Mouse (Mus musculus): ENCODE data around the gene Gphb5.
A peak's percentile ranks its signal among the peaks of the same experiment; 100 is the strongest.
"Not testable (repeated sequence)": the region's sequence is repeated elsewhere in the genome, so short reads cannot be mapped to it uniquely, and the experiment has no call there.

The Gphb5 gene

GRCm38 (mm10) chr12:75416681-75417080, at the start of gene Gphb5:
Gene Gphb5, minus strand, starts transcription at chr12:75416781.
- DNase-seq (ENCODE audit: low read depth, low spot score), result no peak

- DNase-seq (ENCODE audit: low read depth, low spot score), result no peak
Observed at GRCm38 (mm10) chr12:75466206-75466605, 49.6 kb upstream of the Gphb5 start.

GRCm38 (mm10) chr12:75464016-75464769, 47.6 kb upstream of the Gphb5 start:
- DNase-seq (ENCODE audit: low read depth, low spot score), result peak; percentile 67

GRCm38 (mm10) chr12:75460561-75460960, 44.0 kb upstream of the Gphb5 start:
- DNase-seq (ENCODE audit: low read depth, low spot score), result no peak

GRCm38 (mm10) chr12:75459656-75460055, 43.1 kb upstream of the Gphb5 start:
- no peak for DNase-seq (ENCODE audit: low read depth, low spot score)

- DNase-seq (ENCODE audit: low read depth, low spot score), result no peak
Observed at GRCm38 (mm10) chr12:75453441-75453840, 36.9 kb upstream of the Gphb5 start.

GRCm38 (mm10) chr12:75453027-75453426, 36.4 kb upstream of the Gphb5 start:
- DNase-seq (ENCODE audit: low read depth, low spot score), result peak; percentile 72

GRCm38 (mm10) chr12:75450592-75450991, 34.0 kb upstream of the Gphb5 start:
- DNase-seq (ENCODE audit: low read depth, low spot score), result no peak

- no peak for DNase-seq (ENCODE audit: low read depth, low spot score)
Observed at GRCm38 (mm10) chr12:75450011-75450410, 33.4 kb upstream of the Gphb5 start.

- peak; percentile 14 for DNase-seq (ENCODE audit: low read depth, low spot score)
Observed at GRCm38 (mm10) chr12:75449475-75449966, 32.9 kb upstream of the Gphb5 start.

GRCm38 (mm10) chr12:75448921-75449320, 32.3 kb upstream of the Gphb5 start:
- no peak for DNase-seq (ENCODE audit: low read depth, low spot score)

- no peak for DNase-seq (ENCODE audit: low read depth, low spot score)
Observed at GRCm38 (mm10) chr12:75446245-75446644, 29.7 kb upstream of the Gphb5 start.

- not testable (repeated sequence) for DNase-seq (ENCODE audit: low read depth, low spot score)
Observed at GRCm38 (mm10) chr12:75432400-75432799, 15.8 kb upstream of the Gphb5 start.

GRCm38 (mm10) chr12:75429685-75430396, 13.3 kb upstream of the Gphb5 start:
- no peak for DNase-seq (ENCODE audit: low read depth, low spot score)

GRCm38 (mm10) chr12:75428719-75429118, 12.1 kb upstream of the Gphb5 start:
- no peak for DNase-seq (ENCODE audit: low read depth, low spot score)

- peak; percentile 20 for DNase-seq (ENCODE audit: low read depth, low spot score)
Observed at GRCm38 (mm10) chr12:75425882-75426281, 9.3 kb upstream of the Gphb5 start.

- no peak for DNase-seq (ENCODE audit: low read depth, low spot score)
Observed at GRCm38 (mm10) chr12:75424817-75425216, 8.2 kb upstream of the Gphb5 start.

- DNase-seq (ENCODE audit: low read depth, low spot score), result peak; percentile 65
Observed at GRCm38 (mm10) chr12:75424359-75424758, 7.8 kb upstream of the Gphb5 start.

- DNase-seq (ENCODE audit: low read depth, low spot score), result no peak
Observed at GRCm38 (mm10) chr12:75414991-75415390, 1.6 kb downstream of the Gphb5 start.

GRCm38 (mm10) chr12:75412964-75413363, 3.6 kb downstream of the Gphb5 start:
- no peak for DNase-seq (ENCODE audit: low read depth, low spot score)

GRCm38 (mm10) chr12:75397077-75397476, 19.5 kb downstream of the Gphb5 start:
- no peak for DNase-seq (ENCODE audit: low read depth, low spot score)

- DNase-seq (ENCODE audit: low read depth, low spot score), result no peak
Observed at GRCm38 (mm10) chr12:75396616-75397015, 20.0 kb downstream of the Gphb5 start.
